Mouse (Mus musculus): Measurements from ENCODE around the gene Dynlt1b. TPM values are rescaled to one million over a fixed set of nuclear protein-coding genes. Genes with fewer than 3 reads are reported as not detected.
"Not testable (repeated sequence)": the region's sequence is repeated elsewhere in the genome, so short reads cannot be mapped to it uniquely, and the experiment has no call there.

The Dynlt1b gene
- polyA plus RNA-seq, 1 experiment from 2014 or later, result 317 TPM

- ATAC-seq, result peak; percentile 78
- CTCF ChIA-PET; H3K27me3 ChIP-seq; DNase-seq (ENCODE audit: low read depth, low spot score); POLR2A ChIA-PET; in situ Hi-C loops (cut with MboI; ENCODE audit: low pct_unique_long_range_greater_than_20kb): not testable (repeated sequence)
These were observed 22.9 kb upstream of the Dynlt1b start for GRCm38 (mm10) chr17:6406972-6407371.

GRCm38 (mm10) chr17:6410713-6411213, 19.1 kb upstream of the Dynlt1b start:
- in situ Hi-C loops (cut with MboI; ENCODE audit: low pct_unique_long_range_greater_than_20kb); CTCF ChIA-PET; H3K27me3 ChIP-seq; POLR2A ChIA-PET; ATAC-seq; DNase-seq (ENCODE audit: low read depth, low spot score): not testable (repeated sequence)

GRCm38 (mm10) chr17:6417118-6417517, 12.8 kb upstream of the Dynlt1b start:
- in situ Hi-C loops (cut with MboI; ENCODE audit: low pct_unique_long_range_greater_than_20kb); CTCF ChIA-PET; DNase-seq (ENCODE audit: low read depth, low spot score); H3K27me3 ChIP-seq; POLR2A ChIA-PET: not testable (repeated sequence)
- ATAC-seq, result peak; percentile 30

GRCm38 (mm10) chr17:6420557-6420956, 9.4 kb upstream of the Dynlt1b start:
- ATAC-seq; CTCF ChIA-PET; in situ Hi-C loops (cut with MboI; ENCODE audit: low pct_unique_long_range_greater_than_20kb); DNase-seq (ENCODE audit: low read depth, low spot score); POLR2A ChIA-PET; H3K27me3 ChIP-seq: not testable (repeated sequence)

GRCm38 (mm10) chr17:6421547-6422326, 8.2 kb upstream of the Dynlt1b start:
- CTCF ChIA-PET; in situ Hi-C loops (cut with MboI; ENCODE audit: low pct_unique_long_range_greater_than_20kb); DNase-seq (ENCODE audit: low read depth, low spot score); POLR2A ChIA-PET; H3K27me3 ChIP-seq; ATAC-seq: not testable (repeated sequence)

GRCm38 (mm10) chr17:6422370-6422769, 7.5 kb upstream of the Dynlt1b start:
- ATAC-seq; CTCF ChIA-PET; POLR2A ChIA-PET; DNase-seq (ENCODE audit: low read depth, low spot score); H3K27me3 ChIP-seq; in situ Hi-C loops (cut with MboI; ENCODE audit: low pct_unique_long_range_greater_than_20kb): not testable (repeated sequence)

- CTCF ChIA-PET, result not testable (repeated sequence)
These were observed 7.1 kb upstream of the Dynlt1b start for GRCm38 (mm10) chr17:6422805-6423204.

GRCm38 (mm10) chr17:6424294-6424980, 5.5 kb upstream of the Dynlt1b start:
- POLR2A ChIA-PET; H3K27me3 ChIP-seq; CTCF ChIA-PET; in situ Hi-C loops (cut with MboI; ENCODE audit: low pct_unique_long_range_greater_than_20kb); ATAC-seq; DNase-seq (ENCODE audit: low read depth, low spot score): not testable (repeated sequence)

More at GRCm38 (mm10) chr17:6422805-6423204, 7.1 kb upstream of the Dynlt1b start:
- ATAC-seq; POLR2A ChIA-PET; DNase-seq (ENCODE audit: low read depth, low spot score); in situ Hi-C loops (cut with MboI; ENCODE audit: low pct_unique_long_range_greater_than_20kb); H3K27me3 ChIP-seq: not testable (repeated sequence)

- DNase-seq (ENCODE audit: low read depth, low spot score); POLR2A ChIA-PET; CTCF ChIA-PET: not testable (repeated sequence)
These were observed 4.6 kb upstream of the Dynlt1b start for GRCm38 (mm10) chr17:6425325-6425724.

GRCm38 (mm10) chr17:6426869-6427268, 3.0 kb upstream of the Dynlt1b start:
- in situ Hi-C loops (cut with MboI; ENCODE audit: low pct_unique_long_range_greater_than_20kb), result not testable (repeated sequence)

More at GRCm38 (mm10) chr17:6425325-6425724, 4.6 kb upstream of the Dynlt1b start:
- ATAC-seq; in situ Hi-C loops (cut with MboI; ENCODE audit: low pct_unique_long_range_greater_than_20kb); H3K27me3 ChIP-seq: not testable (repeated sequence)

GRCm38 (mm10) chr17:6428926-6429325, 986 bp upstream of the Dynlt1b start:
- CTCF ChIA-PET; DNase-seq (ENCODE audit: low read depth, low spot score); H3K27me3 ChIP-seq; POLR2A ChIA-PET; in situ Hi-C loops (cut with MboI; ENCODE audit: low pct_unique_long_range_greater_than_20kb): not testable (repeated sequence)
- ATAC-seq, result peak; percentile 12

More at GRCm38 (mm10) chr17:6426869-6427268, 3.0 kb upstream of the Dynlt1b start:
- CTCF ChIA-PET; H3K27me3 ChIP-seq; POLR2A ChIA-PET; ATAC-seq; DNase-seq (ENCODE audit: low read depth, low spot score): not testable (repeated sequence)

GRCm38 (mm10) chr17:6430410-6431001, 594 bp downstream of the Dynlt1b start:
- H3K27me3 ChIP-seq; DNase-seq (ENCODE audit: low read depth, low spot score); CTCF ChIA-PET; POLR2A ChIA-PET; in situ Hi-C loops (cut with MboI; ENCODE audit: low pct_unique_long_range_greater_than_20kb); ATAC-seq: not testable (repeated sequence)

GRCm38 (mm10) chr17:6432456-6432855, 2.5 kb downstream of the Dynlt1b start:
- CTCF ChIA-PET; H3K27me3 ChIP-seq; in situ Hi-C loops (cut with MboI; ENCODE audit: low pct_unique_long_range_greater_than_20kb); POLR2A ChIA-PET; ATAC-seq; DNase-seq (ENCODE audit: low read depth, low spot score): not testable (repeated sequence)

- DNase-seq (ENCODE audit: low read depth, low spot score); POLR2A ChIA-PET; CTCF ChIA-PET; in situ Hi-C loops (cut with MboI; ENCODE audit: low pct_unique_long_range_greater_than_20kb); ATAC-seq; H3K27me3 ChIP-seq: not testable (repeated sequence)
These were observed 3.8 kb downstream of the Dynlt1b start for GRCm38 (mm10) chr17:6433691-6434090.

GRCm38 (mm10) chr17:6438080-6438479, 8.2 kb downstream of the Dynlt1b start:
- CTCF ChIA-PET; in situ Hi-C loops (cut with MboI; ENCODE audit: low pct_unique_long_range_greater_than_20kb); DNase-seq (ENCODE audit: low read depth, low spot score); H3K27me3 ChIP-seq; ATAC-seq; POLR2A ChIA-PET: not testable (repeated sequence)

Data from Patski (cell line).